Mouse (Mus musculus) midbrain, embryonic 14.5 days (tissue): ENCODE measurements around the gene Ranbp6. TPM values are rescaled to one million over a fixed set of nuclear protein-coding genes. Genes with fewer than 3 reads are reported as not detected.

Experiments used
- ATAC-seq: fragments of 200-750 bp; cut with Nextera tagmentation; 2 replicates; pipeline ENCODE4 v1.8.0; 2017; ENCODE audit warnings: moderate number of reproducible peaks, moderate library complexity; ENCODE audit not compliant: low FRiP score, low TSS enrichment
- DNase-seq: peaks from one replicate; pipeline ENCODE4 v3.0.0-alpha.2; 2015
- H3K27ac ChIP-seq: fragments of 300-500 bp; sonication (generic); replicated peaks from 2 replicates; pipeline ENCODE4 v1.5.1; 2014; ENCODE audit warnings: mild to moderate bottlenecking, low read depth, low read length, moderate library complexity
- H3K27me3 ChIP-seq: fragments of 300-500 bp; sonication (generic); 2 replicates; pipeline ENCODE4 v1.6.1; 2014; ENCODE audit warnings: low read length, control low read depth, mixed read lengths; ENCODE audit not compliant: control insufficient read depth, insufficient read depth
- H3K36me3 ChIP-seq: fragments of 300-500 bp; sonication (generic); 2 replicates; pipeline ENCODE4 v1.6.1; 2014; ENCODE audit warnings: low read length, control low read depth; ENCODE audit not compliant: control insufficient read depth, insufficient read depth
- H3K4me1 ChIP-seq: fragments of 300-500 bp; sonication (generic); 2 replicates; pipeline ENCODE4 v1.6.1; 2014; ENCODE audit warnings: mild to moderate bottlenecking, antibody characterized with exemption, low read length, control low read depth; ENCODE audit not compliant: control insufficient read depth, insufficient read depth
- H3K4me2 ChIP-seq: fragments of 300-500 bp; sonication (generic); 2 replicates; pipeline ENCODE4 v1.6.1; 2014; ENCODE audit warnings: mild to moderate bottlenecking, low read length, moderate library complexity
- H3K4me3 ChIP-seq: fragments of 300-500 bp; sonication (generic); replicated peaks from 2 replicates; pipeline ENCODE4 v1.5.1; 2014; ENCODE audit warnings: low read depth, low read length
- H3K9ac ChIP-seq: fragments of 300-500 bp; sonication (generic); replicated peaks from 2 replicates; pipeline ENCODE4 v1.6.1; 2014; ENCODE audit warnings: mild to moderate bottlenecking, low read length, moderate library complexity
- H3K9me3 ChIP-seq: fragments of 300-500 bp; sonication (generic); 2 replicates; pipeline ENCODE4 v1.6.1; 2016; ENCODE audit warnings: low read length, control low read depth, mixed read lengths; ENCODE audit not compliant: control insufficient read depth
- WGBS: fragments of 180-500 bp; shearing (Covaris S2); extraction: QIAGEN DNeasy Blood & Tissue Kit; methylation state at CpG from one replicate; pipeline ENCODE4 v1.1.7; 2014; 5-methylcytosine and 5-hydroxymethylcytosine counted together
- polyA plus RNA-seq: library from polyadenylated mRNA; unstranded; fragments of >200 nt; fragmentation: Nextera tagmentation; extraction: Ambion mirVana; gene quantifications from 2 replicates; pipeline ENCODE4 v1.2.1, GENCODE M21; 2014

Gene Ranbp6
- polyA plus RNA-seq: 42.1 and 66.7 TPM in 2 replicates

GRCm38 (mm10) chr19:29812581-29813460 lies at the start of gene Ranbp6:
Ranbp6 (minus strand) TSS chr19:29812974.
- peak within 1 kb of the TSS; percentile 69 for H3K9ac ChIP-seq
- no peaks in the 10 kb centered on the region for H3K9me3 ChIP-seq
- under 1% methylated on average over 47 of the region's 47 CpGs for WGBS
- H3K27me3 ChIP-seq: no peaks in the 10 kb centered on the region
- H3K27ac ChIP-seq: peak within 1 kb of the TSS; percentile 76
- ATAC-seq (peak; percentile 99), DNase-seq (peak; percentile 95)
- peaks cover 23% of the 10 kb centered on the region for H3K36me3 ChIP-seq
- peak within 1 kb of the TSS; percentile 86 for H3K4me2 ChIP-seq
- peak within 1 kb of the TSS; percentile 84 for H3K4me3 ChIP-seq
- peaks cover 32% of the 10 kb centered on the region for H3K4me1 ChIP-seq

- no peak overlapping the region for H3K4me2 ChIP-seq
- no peak overlapping the region for H3K9ac ChIP-seq
- no peaks in the 10 kb centered on the region for H3K9me3 ChIP-seq
- no peaks in the 10 kb centered on the region for H3K27me3 ChIP-seq
- no peak for DNase-seq
- no peak overlapping the region for H3K4me3 ChIP-seq
- H3K36me3 ChIP-seq: no peaks in the 10 kb centered on the region
- ATAC-seq: no peak
- 90% methylated on average over 4 of the region's 4 CpGs for WGBS
- no peaks in the 10 kb centered on the region for H3K4me1 ChIP-seq
- H3K27ac ChIP-seq: no peak overlapping the region
Observed at GRCm38 (mm10) chr19:29860816-29861215, 48.0 kb upstream of the Ranbp6 start.

- Histone ChIP-seq H3K27ac (no peak overlapping the region), H3K4me2 (no peak overlapping the region), H3K9ac (no peak overlapping the region), H3K4me3 (no peak overlapping the region), H3K36me3 (no peaks in the 10 kb centered on the region), H3K27me3 (no peaks in the 10 kb centered on the region), H3K4me1 (no peaks in the 10 kb centered on the region), H3K9me3 (no peaks in the 10 kb centered on the region)
- DNase-seq: no peak
- 91% methylated on average over 5 of the region's 5 CpGs for WGBS
- no peak for ATAC-seq
Observed at GRCm38 (mm10) chr19:29857267-29857666, 44.5 kb upstream of the Ranbp6 start.

GRCm38 (mm10) chr19:29853711-29854110 lies 40.9 kb upstream of the Ranbp6 start:
- no peak overlapping the region for H3K4me2 ChIP-seq
- no peaks in the 10 kb centered on the region for H3K36me3 ChIP-seq
- H3K27ac ChIP-seq: no peak overlapping the region
- WGBS: 94% methylated on average over 5 of the region's 5 CpGs
- no peak overlapping the region for H3K4me3 ChIP-seq
- no peaks in the 10 kb centered on the region for H3K27me3 ChIP-seq
- DNase-seq (no peak), ATAC-seq (no peak)
- no peaks in the 10 kb centered on the region for H3K4me1 ChIP-seq
- H3K9me3 ChIP-seq: no peaks in the 10 kb centered on the region
- H3K9ac ChIP-seq: no peak overlapping the region

GRCm38 (mm10) chr19:29851036-29851690 lies 38.4 kb upstream of the Ranbp6 start:
- Histone ChIP-seq H3K36me3 (no peaks in the 10 kb centered on the region), H3K4me2 (no peak overlapping the region), H3K4me1 (no peaks in the 10 kb centered on the region), H3K27me3 (no peaks in the 10 kb centered on the region), H3K27ac (no peak overlapping the region), H3K9me3 (no peaks in the 10 kb centered on the region), H3K9ac (no peak overlapping the region), H3K4me3 (no peak overlapping the region)
- WGBS: 41% methylated on average over 12 of the region's 12 CpGs
- ATAC-seq (no peak), DNase-seq (peak; percentile 4)

- no peak overlapping the region for H3K4me3 ChIP-seq
- no peak for ATAC-seq
- peaks cover 3% of the 10 kb centered on the region for H3K4me1 ChIP-seq
- H3K27me3 ChIP-seq: no peaks in the 10 kb centered on the region
- no peaks in the 10 kb centered on the region for H3K9me3 ChIP-seq
- no peak overlapping the region for H3K4me2 ChIP-seq
- H3K27ac ChIP-seq: no peak overlapping the region
- H3K36me3 ChIP-seq: no peaks in the 10 kb centered on the region
- DNase-seq: no peak
- 85% methylated on average over 11 of the region's 11 CpGs for WGBS
- H3K9ac ChIP-seq: no peak overlapping the region
Observed at GRCm38 (mm10) chr19:29849924-29850551, 37.3 kb upstream of the Ranbp6 start.

GRCm38 (mm10) chr19:29844036-29844661 lies 31.4 kb upstream of the Ranbp6 start:
- 31% methylated on average over 12 of the region's 12 CpGs for WGBS
- no peak overlapping the region for H3K9ac ChIP-seq
- H3K4me3 ChIP-seq: no peak overlapping the region
- ATAC-seq (peak; percentile 74), DNase-seq (peak; percentile 71)
- no peaks in the 10 kb centered on the region for H3K36me3 ChIP-seq
- H3K27ac ChIP-seq: peak overlapping the region; percentile 67
- no peaks in the 10 kb centered on the region for H3K9me3 ChIP-seq
- H3K27me3 ChIP-seq: no peaks in the 10 kb centered on the region
- H3K4me2 ChIP-seq: peak overlapping the region; percentile 20; the same call in 1 of the 2 replicates
- peaks cover 24% of the 10 kb centered on the region for H3K4me1 ChIP-seq

GRCm38 (mm10) chr19:29843641-29844035 lies 30.9 kb upstream of the Ranbp6 start:
- H3K36me3 ChIP-seq: no peaks in the 10 kb centered on the region
- H3K4me2 ChIP-seq: no peak overlapping the region
- H3K27ac ChIP-seq: peak overlapping the region; percentile 55
- H3K9me3 ChIP-seq: no peaks in the 10 kb centered on the region
- ATAC-seq: peak; percentile 43; the same call in 1 of the 2 replicates
- DNase-seq: peak; percentile 48
- no peaks in the 10 kb centered on the region for H3K27me3 ChIP-seq
- H3K9ac ChIP-seq: no peak overlapping the region
- WGBS: 30% methylated on average over 5 of the region's 5 CpGs
- H3K4me1 ChIP-seq: peaks cover 24% of the 10 kb centered on the region
- H3K4me3 ChIP-seq: no peak overlapping the region
